Mouse (Mus musculus): ENCODE data around the gene Dennd5b. TPM values are rescaled to one million over a fixed set of nuclear protein-coding genes. Genes with fewer than 3 reads are reported as not detected.
"Not testable (repeated sequence)": the region's sequence is repeated elsewhere in the genome, so short reads cannot be mapped to it uniquely, and the experiment has no call there.

Gene Dennd5b
- total and polyA plus RNA-seq, 3 experiments: 0.27 TPM; not detected in 2

GRCm38 (mm10) chr6:148944344-148944766 lies 157.1 kb downstream of the Dennd5b start:
- Histone ChIP-seq H3K4me3 (ENCODE audit: low read depth, low read length) (peak overlapping the region; percentile 95), H3K4me1 (ENCODE audit: insufficient read depth, low read depth, low read length) (peaks cover 33% of the 10 kb centered on the region), H3K36me3 (replicated peaks) (peaks cover 27% of the 10 kb centered on the region), H3K27me3 (ENCODE audit: insufficient read depth, low read length) (no peaks in the 10 kb centered on the region), H3K9me3 (replicated peaks) (no peaks in the 10 kb centered on the region)
- ATAC-seq (ENCODE audit: extremely low read depth, insufficient number of reproducible peaks, low FRiP score, poor library complexity, severe bottlenecking) (no peak), DNase-seq (ENCODE audit: low spot score) (no peak)
- no peak for TF ChIP-seq TAL1 (conservative IDR thresholded peaks at IDR 0.05; ENCODE audit: low read depth, low read length)
- no peak for TF ChIP-seq CTCF (IDR thresholded peaks at IDR 0.05; ENCODE audit: low read depth, low read length)
- no peak for TF ChIP-seq GATA1 (IDR thresholded peaks at IDR 0.05; ENCODE audit: borderline replicate concordance, low read length)
- TF ChIP-seq POLR2AphosphoS5 (IDR thresholded peaks at IDR 0.05; ENCODE audit: insufficient replicate concordance, low read depth, low read length): no peak
- TF ChIP-seq GATA2 (IDR thresholded peaks at IDR 0.05; ENCODE audit: borderline replicate concordance, low read depth, low read length): no peak

- TF ChIP-seq TAL1 (conservative IDR thresholded peaks at IDR 0.05; ENCODE audit: low read depth, low read length): no peak
- no peak for TF ChIP-seq GATA1 (IDR thresholded peaks at IDR 0.05; ENCODE audit: borderline replicate concordance, low read length)
- no peak for TF ChIP-seq POLR2AphosphoS5 (IDR thresholded peaks at IDR 0.05; ENCODE audit: insufficient replicate concordance, low read depth, low read length)
- TF ChIP-seq GATA2 (IDR thresholded peaks at IDR 0.05; ENCODE audit: borderline replicate concordance, low read depth, low read length): no peak
- TF ChIP-seq CTCF (IDR thresholded peaks at IDR 0.05; ENCODE audit: low read depth, low read length): no peak
- ATAC-seq (ENCODE audit: extremely low read depth, insufficient number of reproducible peaks, low FRiP score, poor library complexity, severe bottlenecking) (no peak), DNase-seq (ENCODE audit: low spot score) (no peak)
- peaks cover 36% of the 10 kb centered on the region for H3K4me1 ChIP-seq (ENCODE audit: insufficient read depth, low read depth, low read length)
- H3K9me3 ChIP-seq (replicated peaks): no peaks in the 10 kb centered on the region
- H3K36me3 ChIP-seq (replicated peaks): peaks cover 33% of the 10 kb centered on the region
- no peaks in the 10 kb centered on the region for H3K27me3 ChIP-seq (ENCODE audit: insufficient read depth, low read length)
- H3K4me3 ChIP-seq (ENCODE audit: low read depth, low read length): peak overlapping the region; percentile 95; the same call in 1 of the 2 replicates
These were observed 157.8 kb downstream of the Dennd5b start for GRCm38 (mm10) chr6:148943695-148944094.

- Histone ChIP-seq H3K4me3 (ENCODE audit: low read depth, low read length) (no peak overlapping the region), H3K4me1 (ENCODE audit: insufficient read depth, low read depth, low read length) (peaks cover 38% of the 10 kb centered on the region), H3K36me3 (replicated peaks) (peaks cover 41% of the 10 kb centered on the region), H3K9me3 (replicated peaks) (no peaks in the 10 kb centered on the region), H3K27me3 (ENCODE audit: insufficient read depth, low read length) (no peaks in the 10 kb centered on the region)
- TF ChIP-seq TAL1 (conservative IDR thresholded peaks at IDR 0.05; ENCODE audit: low read depth, low read length): no peak
- no peak for TF ChIP-seq GATA2 (IDR thresholded peaks at IDR 0.05; ENCODE audit: borderline replicate concordance, low read depth, low read length)
- ATAC-seq (ENCODE audit: extremely low read depth, insufficient number of reproducible peaks, low FRiP score, poor library complexity, severe bottlenecking): no peak
- no peak for DNase-seq (ENCODE audit: low spot score)
These were observed 159.1 kb downstream of the Dennd5b start for GRCm38 (mm10) chr6:148942406-148942805.

GRCm38 (mm10) chr6:148941880-148942279 lies 159.6 kb downstream of the Dennd5b start:
- no peak for DNase-seq (ENCODE audit: low spot score)
- Histone ChIP-seq H3K36me3 (replicated peaks) (peaks cover 41% of the 10 kb centered on the region), H3K27me3 (ENCODE audit: insufficient read depth, low read length) (no peaks in the 10 kb centered on the region), H3K4me3 (ENCODE audit: low read depth, low read length) (peak overlapping the region; percentile 33; the same call in 1 of the 2 replicates), H3K4me1 (ENCODE audit: insufficient read depth, low read depth, low read length) (peaks cover 35% of the 10 kb centered on the region), H3K9me3 (replicated peaks) (no peaks in the 10 kb centered on the region)
- no peak for ATAC-seq (ENCODE audit: extremely low read depth, insufficient number of reproducible peaks, low FRiP score, poor library complexity, severe bottlenecking)
- TF ChIP-seq CTCF (IDR thresholded peaks at IDR 0.05; ENCODE audit: low read depth, low read length) (no peak), GATA2 (IDR thresholded peaks at IDR 0.05; ENCODE audit: borderline replicate concordance, low read depth, low read length) (no peak), POLR2AphosphoS5 (IDR thresholded peaks at IDR 0.05; ENCODE audit: insufficient replicate concordance, low read depth, low read length) (no peak), TAL1 (conservative IDR thresholded peaks at IDR 0.05; ENCODE audit: low read depth, low read length) (no peak)

- not testable (repeated sequence) for H3K9me3 ChIP-seq (replicated peaks); DNase-seq (ENCODE audit: low spot score); H3K27me3 ChIP-seq (ENCODE audit: insufficient read depth, low read length); ATAC-seq (ENCODE audit: extremely low read depth, insufficient number of reproducible peaks, low FRiP score, poor library complexity, severe bottlenecking); H3K4me3 ChIP-seq (ENCODE audit: low read depth, low read length)
- peaks cover 37% of the 10 kb centered on the region for H3K4me1 ChIP-seq (ENCODE audit: insufficient read depth, low read depth, low read length)
- peaks cover 50% of the 10 kb centered on the region for H3K36me3 ChIP-seq (replicated peaks)
These were observed 161.1 kb downstream of the Dennd5b start for GRCm38 (mm10) chr6:148940383-148940782.

Other genes starting within 250 kb of the Dennd5b start
- gene Caprin2, start 205.4 kb downstream of the Dennd5b start, total RNA-seq (2014; fragmentation: Nextera tagmentation): 25.3 and 38.2 TPM in 2 replicates
- 18.8 and 22.8 TPM in 2 replicates for gene Caprin2, start 205.4 kb downstream of the Dennd5b start, total RNA-seq (2017)
- gene Caprin2, start 205.4 kb downstream of the Dennd5b start, polyA plus RNA-seq (2012): 2.2 and 3.1 TPM in 2 replicates
- 79.4 and 86.5 TPM in 2 replicates for gene Sinhcaf, start 155.2 kb downstream of the Dennd5b start, total RNA-seq (2014; fragmentation: Nextera tagmentation)
- 76.6 and 84.2 TPM in 2 replicates for gene Sinhcaf, start 155.2 kb downstream of the Dennd5b start, total RNA-seq (2017)
- 45.6 and 84.5 TPM in 2 replicates for gene Sinhcaf, start 155.2 kb downstream of the Dennd5b start, polyA plus RNA-seq (2012)
- not detected in 2 replicates for gene Gm10203, start 28.5 kb upstream of the Dennd5b start, total RNA-seq (2014; fragmentation: Nextera tagmentation)
- not detected in 2 replicates for gene Gm10203, start 28.5 kb upstream of the Dennd5b start, total RNA-seq (2017)
- not detected in 2 replicates for gene Gm10203, start 28.5 kb upstream of the Dennd5b start, polyA plus RNA-seq (2012)
- 85.6 and 101 TPM in 2 replicates for gene Etfbkmt, start 38.2 kb upstream of the Dennd5b start, total RNA-seq (2014; fragmentation: Nextera tagmentation)
- gene Etfbkmt, start 38.2 kb upstream of the Dennd5b start, total RNA-seq (2017): 62.7 and 75.4 TPM in 2 replicates
- 1.8 and 2.7 TPM in 2 replicates for gene Etfbkmt, start 38.2 kb upstream of the Dennd5b start, polyA plus RNA-seq (2012)
- gene Amn1, start 87.0 kb upstream of the Dennd5b start, total RNA-seq (2014; fragmentation: Nextera tagmentation): 21.3 and 28.7 TPM in 2 replicates
- gene Amn1, start 87.0 kb upstream of the Dennd5b start, total RNA-seq (2017): 16.0 and 19.2 TPM in 2 replicates
- gene Amn1, start 87.0 kb upstream of the Dennd5b start, polyA plus RNA-seq (2012): 2.8 and 3.7 TPM in 2 replicates
- 356 and 386 TPM in 2 replicates for gene Resf1, start 207.7 kb upstream of the Dennd5b start, total RNA-seq (2014; fragmentation: Nextera tagmentation)
- gene Resf1, start 207.7 kb upstream of the Dennd5b start, total RNA-seq (2017): 114 and 149 TPM in 2 replicates
- gene Resf1, start 207.7 kb upstream of the Dennd5b start, polyA plus RNA-seq (2012): 28.5 and 50.2 TPM in 2 replicates